Mouse (Mus musculus) cerebellum, adult 2 months (tissue): ENCODE measurements around the gene Tmem104.

Experiments
- CTCF ChIP-seq: fragments of 200-500 bp; IDR thresholded peaks from 2 replicates; pipeline ENCODE4 v1.5.1; 2011; ENCODE audit warnings: low read depth, mild to moderate bottlenecking, control low read depth, low read length, moderate library complexity, borderline replicate concordance; ENCODE audit not compliant: insufficient read depth
- POLR2A ChIP-seq: fragments of 200-500 bp; IDR thresholded peaks from 2 replicates; pipeline ENCODE4 v1.6.1; 2011; ENCODE audit warnings: low read length, control low read depth, borderline replicate concordance; ENCODE audit not compliant: insufficient read depth

DNA sequence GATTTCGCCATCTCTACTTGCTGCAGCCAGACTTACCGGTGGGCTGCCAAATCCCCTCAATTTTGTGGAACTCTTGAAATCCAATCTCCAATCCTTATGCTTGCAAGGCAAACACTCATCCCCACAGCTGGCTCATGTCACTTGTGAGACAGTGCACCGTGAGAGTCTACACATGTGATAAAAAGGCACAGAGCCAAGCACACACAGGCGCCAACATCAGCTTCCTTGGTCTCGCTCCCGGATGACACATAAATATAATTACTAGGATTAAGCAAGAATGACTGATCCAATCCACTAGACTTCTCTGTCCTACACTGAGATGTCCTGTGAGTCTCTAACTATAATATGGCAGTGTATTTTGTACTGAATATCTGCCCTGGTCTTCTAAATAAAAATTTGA is 103.6 kb downstream of the Tmem104 start:
- TF ChIP-seq CTCF = no peak
- TF ChIP-seq POLR2A = no peak
